In genomic region chr16:13698998-13699397, GRCm38 (mm10) we compare ENCODE assay signal across 18 mouse cellular contexts. TPM values are rescaled to one million over a fixed set of nuclear protein-coding genes. Genes with fewer than 3 reads are reported as not detected.
DNase-seq lines count a peak whose midpoint lies in the region; ATAC-seq and TF ChIP-seq lines count a peak whose summit lies in the region.
"Had no signal": no experiment of that assay in that cellular context is flagged by ENCODE, and none has a peak within 500 bp of the region (broad histone marks: within the 10 kb centered on the region; RNA-seq: fewer than 3 reads in every experiment).

No protein-coding gene starts in this region.

- ATAC-seq in hindbrain, postnatal 0 days, result no peak
- no peak for ATAC-seq in midbrain, postnatal 0 days (ENCODE audit: low FRiP score)
- ATAC-seq in midbrain, embryonic 14.5 days (ENCODE audit: low FRiP score, low TSS enrichment), result no peak
- no peak for ATAC-seq in Patski
- ATAC-seq in stomach, postnatal 0 days (ENCODE audit: low FRiP score, low TSS enrichment), result no peak
- no peak for ATAC-seq in forebrain, embryonic 13.5 days
- ATAC-seq: midbrain, embryonic 15.5 days had no signal

- H3K9ac ChIP-seq in hindbrain, postnatal 0 days (replicated peaks; ENCODE audit: low read length), result no peak overlapping the region
- H3K9ac ChIP-seq in midbrain, postnatal 0 days (replicated peaks; ENCODE audit: low read length, poor library complexity, severe bottlenecking), result no peak overlapping the region
- no peak overlapping the region for H3K9ac ChIP-seq in midbrain, embryonic 14.5 days (replicated peaks; ENCODE audit: low read length)
- H3K9ac ChIP-seq in stomach, postnatal 0 days (ENCODE audit: low read length), result no peak overlapping the region
- no peak overlapping the region for H3K9ac ChIP-seq in forebrain, embryonic 13.5 days
- H3K9ac ChIP-seq: midbrain, embryonic 15.5 days; neural tube, embryonic 15.5 days had no signal

- no peak for DNase-seq in hindbrain, postnatal 0 days (ENCODE audit: low spot score)
- DNase-seq in hindbrain, embryonic 10.5 days (ENCODE audit: low spot score), result no peak
- peak; percentile 9 for DNase-seq in midbrain, postnatal 0 days (ENCODE audit: low spot score)
- DNase-seq in midbrain, embryonic 14.5 days, result no peak
- DNase-seq in Patski (ENCODE audit: low read depth, low spot score), result no peak
- DNase-seq in stomach, postnatal 0 days (ENCODE audit: low spot score), result no peak
- no peak for DNase-seq in right cerebral cortex, postnatal 36 days (ENCODE audit: low spot score in 2 of 2)
- DNase-seq: adrenal gland, adult 2 months; heart, adult 11 months; heart, postnatal 10 days; kidney, adult 11 months; right cerebral cortex, postnatal 4 days had no signal

- no peaks in the 10 kb centered on the region for H3K4me1 ChIP-seq in hindbrain, postnatal 0 days (ENCODE audit: insufficient read depth, low read length)
- H3K4me1 ChIP-seq in hindbrain, embryonic 10.5 days (replicated peaks), result no peaks in the 10 kb centered on the region
- H3K4me1 ChIP-seq in midbrain, postnatal 0 days (ENCODE audit: insufficient read depth, low read length), result no peaks in the 10 kb centered on the region
- no peaks in the 10 kb centered on the region for H3K4me1 ChIP-seq in midbrain, embryonic 14.5 days (ENCODE audit: control insufficient read depth, insufficient read depth, low read length)
- H3K4me1 ChIP-seq in stomach, postnatal 0 days (replicated peaks; ENCODE audit: control insufficient read depth, insufficient read depth), result no peaks in the 10 kb centered on the region
- H3K4me1 ChIP-seq in forebrain, embryonic 13.5 days, result no peaks in the 10 kb centered on the region
- H3K4me1 ChIP-seq: midbrain, embryonic 15.5 days; neural tube, embryonic 15.5 days had no signal

- in situ Hi-C loops in Patski (cut with MboI; ENCODE audit: low pct_unique_long_range_greater_than_20kb), result no loop called here

- POLR2A ChIA-PET in Patski (lab: Charles Lee), result no interaction called here

- H3K27ac ChIP-seq in hindbrain, postnatal 0 days, result no peak overlapping the region
- no peak overlapping the region for H3K27ac ChIP-seq in hindbrain, embryonic 10.5 days
- no peak overlapping the region for H3K27ac ChIP-seq in midbrain, postnatal 0 days (ENCODE audit: low read depth, low read length)
- H3K27ac ChIP-seq in midbrain, embryonic 14.5 days (replicated peaks; ENCODE audit: low read depth, low read length), result no peak overlapping the region
- H3K27ac ChIP-seq in stomach, postnatal 0 days (replicated peaks), result no peak overlapping the region
- H3K27ac ChIP-seq in forebrain, embryonic 13.5 days, result no peak overlapping the region
- H3K27ac ChIP-seq: midbrain, embryonic 15.5 days; neural tube, embryonic 15.5 days had no signal

- TF ChIP-seq CTCF in hindbrain, postnatal 0 days (IDR thresholded peaks at IDR 0.05; ENCODE audit: low read depth), result peak; percentile 49
- TF ChIP-seq CTCF in midbrain, postnatal 0 days (IDR thresholded peaks at IDR 0.05), result peak; percentile 47
- peak; percentile 76 for TF ChIP-seq CTCF in Patski (IDR thresholded peaks at IDR 0.05)
- TF ChIP-seq CTCF in stomach, postnatal 0 days (IDR thresholded peaks at IDR 0.05; ENCODE audit: low read depth), result peak; percentile 62

- no peak for TF ChIP-seq EP300 in stomach, postnatal 0 days (optimal IDR thresholded peaks at IDR 0.05)

- no peaks in the 10 kb centered on the region for H3K9me3 ChIP-seq in hindbrain, postnatal 0 days (ENCODE audit: low read length)
- H3K9me3 ChIP-seq in hindbrain, embryonic 10.5 days, result no peaks in the 10 kb centered on the region
- H3K9me3 ChIP-seq in midbrain, postnatal 0 days (ENCODE audit: low read length), result no peaks in the 10 kb centered on the region
- H3K9me3 ChIP-seq in midbrain, embryonic 14.5 days (ENCODE audit: control insufficient read depth, low read length), result no peaks in the 10 kb centered on the region
- no peaks in the 10 kb centered on the region for H3K9me3 ChIP-seq in stomach, postnatal 0 days (ENCODE audit: control insufficient read depth, low read length)
- no peaks in the 10 kb centered on the region for H3K9me3 ChIP-seq in forebrain, embryonic 13.5 days (replicated peaks)
- H3K9me3 ChIP-seq: midbrain, embryonic 15.5 days; neural tube, embryonic 15.5 days had no signal

- CTCF ChIA-PET in Patski (lab: Charles Lee), result interaction anchor here (1.4 kb wide), 1 partner anchor 20 kb away, joined by 3 read pairs; no protein-coding TSS in a partner anchor

- 91% methylated on average over 7 of the region's 7 CpGs for WGBS in hindbrain, postnatal 0 days
- 92% methylated on average over 7 of the region's 7 CpGs for WGBS in hindbrain, embryonic 10.5 days
- 87% methylated on average over 7 of the region's 7 CpGs for WGBS in midbrain, postnatal 0 days
- WGBS in midbrain, embryonic 14.5 days, result 89% methylated on average over 7 of the region's 7 CpGs
- WGBS in stomach, postnatal 0 days, result 91% methylated on average over 7 of the region's 7 CpGs
- 87% methylated on average over 7 of the region's 7 CpGs for WGBS in forebrain, embryonic 13.5 days

- no peaks in the 10 kb centered on the region for H3K27me3 ChIP-seq in hindbrain, postnatal 0 days (ENCODE audit: insufficient read depth, low read length)
- H3K27me3 ChIP-seq in hindbrain, embryonic 10.5 days (ENCODE audit: insufficient read depth, poor library complexity, severe bottlenecking), result no peaks in the 10 kb centered on the region
- H3K27me3 ChIP-seq in midbrain, postnatal 0 days (ENCODE audit: insufficient read depth, low read length), result no peaks in the 10 kb centered on the region
- H3K27me3 ChIP-seq in midbrain, embryonic 14.5 days (ENCODE audit: control insufficient read depth, insufficient read depth, low read length), result no peaks in the 10 kb centered on the region
- no peaks in the 10 kb centered on the region for H3K27me3 ChIP-seq in Patski
- H3K27me3 ChIP-seq in stomach, postnatal 0 days (ENCODE audit: control insufficient read depth, insufficient read depth, low read length), result no peaks in the 10 kb centered on the region
- no peaks in the 10 kb centered on the region for H3K27me3 ChIP-seq in forebrain, embryonic 13.5 days
- H3K27me3 ChIP-seq: midbrain, embryonic 15.5 days; neural tube, embryonic 15.5 days had no signal

- no peak overlapping the region for H3K4me2 ChIP-seq in hindbrain, postnatal 0 days (ENCODE audit: low read depth, low read length)
- no peak overlapping the region for H3K4me2 ChIP-seq in midbrain, postnatal 0 days (ENCODE audit: low read depth, low read length, poor library complexity, severe bottlenecking)
- no peak overlapping the region for H3K4me2 ChIP-seq in midbrain, embryonic 14.5 days (ENCODE audit: low read length)
- no peak overlapping the region for H3K4me2 ChIP-seq in stomach, postnatal 0 days (replicated peaks; ENCODE audit: low read depth)
- no peak overlapping the region for H3K4me2 ChIP-seq in forebrain, embryonic 13.5 days
- H3K4me2 ChIP-seq: midbrain, embryonic 15.5 days; neural tube, embryonic 15.5 days had no signal

- H3K36me3 ChIP-seq in hindbrain, postnatal 0 days (ENCODE audit: insufficient read depth, low read length), result peaks cover 53% of the 10 kb centered on the region
- H3K36me3 ChIP-seq in hindbrain, embryonic 10.5 days, result peaks cover 96% of the 10 kb centered on the region
- peaks cover 45% of the 10 kb centered on the region for H3K36me3 ChIP-seq in midbrain, postnatal 0 days (ENCODE audit: insufficient read depth, low read length)
- peaks cover 84% of the 10 kb centered on the region for H3K36me3 ChIP-seq in midbrain, embryonic 14.5 days (ENCODE audit: control insufficient read depth, insufficient read depth, low read length)
- H3K36me3 ChIP-seq in stomach, postnatal 0 days (ENCODE audit: control insufficient read depth, insufficient read depth, low read length), result peaks cover 20% of the 10 kb centered on the region
- peaks cover 89% of the 10 kb centered on the region for H3K36me3 ChIP-seq in forebrain, embryonic 13.5 days (ENCODE audit: poor library complexity, severe bottlenecking)

- no peak overlapping the region for H3K4me3 ChIP-seq in hindbrain, postnatal 0 days (ENCODE audit: low read length)
- no peak overlapping the region for H3K4me3 ChIP-seq in hindbrain, embryonic 10.5 days
- no peak overlapping the region for H3K4me3 ChIP-seq in midbrain, postnatal 0 days (ENCODE audit: low read depth, low read length)
- no peak overlapping the region for H3K4me3 ChIP-seq in midbrain, embryonic 14.5 days (replicated peaks; ENCODE audit: low read depth, low read length)
- no peak overlapping the region for H3K4me3 ChIP-seq in stomach, postnatal 0 days (ENCODE audit: low read depth, low read length)
- no peak overlapping the region for H3K4me3 ChIP-seq in forebrain, embryonic 13.5 days
- H3K4me3 ChIP-seq: erythroblast, embryonic 14.5 days; midbrain, embryonic 15.5 days; neural tube, embryonic 15.5 days had no signal

RNA-seq across cellular contexts. Expression of gene 3110001I22Rik, which starts 27.3 kb away (rescaled TPM):
- 2.3 and 4.8 TPM in 2 replicates for total RNA-seq in hindbrain, postnatal 0 days (2014; rRNA removed)
- polyA plus RNA-seq in hindbrain, postnatal 0 days (2015; fragmentation: Nextera tagmentation; extraction: Ambion mirVana), result 4.0 and 4.3 TPM in 2 replicates
- polyA plus RNA-seq in hindbrain, embryonic 10.5 days (2016; fragmentation: Nextera tagmentation; extraction: Ambion mirVana), result 8.7 and 10.0 TPM in 2 replicates
- total RNA-seq in midbrain, postnatal 0 days (2014; rRNA removed), result 3.1 and 5.4 TPM in 2 replicates
- polyA plus RNA-seq in midbrain, postnatal 0 days (2015; fragmentation: Nextera tagmentation; extraction: Ambion mirVana), result 3.2 and 4.0 TPM in 2 replicates
- 7.1 and 9.1 TPM in 2 replicates for polyA plus RNA-seq in midbrain, embryonic 14.5 days (2014; fragmentation: Nextera tagmentation; extraction: Ambion mirVana)
- polyA plus RNA-seq in Patski (2021), result 5.5 TPM
- 3.0 and 3.3 TPM in 2 replicates for polyA plus RNA-seq in stomach, postnatal 0 days (2015; fragmentation: Nextera tagmentation; extraction: Ambion mirVana)
- polyA plus RNA-seq in forebrain, embryonic 13.5 days (2015; fragmentation: Nextera tagmentation; extraction: Ambion mirVana), result 9.4 and 9.9 TPM in 2 replicates

RNA-seq across cellular contexts. Expression of gene Bfar, which starts 27.3 kb away (rescaled TPM):
- 31.6 and 40.5 TPM in 2 replicates for total RNA-seq in hindbrain, postnatal 0 days (2014; rRNA removed)
- 38.8 and 38.9 TPM in 2 replicates for polyA plus RNA-seq in hindbrain, postnatal 0 days (2015; fragmentation: Nextera tagmentation; extraction: Ambion mirVana)
- 34.1 and 38.0 TPM in 2 replicates for polyA plus RNA-seq in hindbrain, embryonic 10.5 days (2016; fragmentation: Nextera tagmentation; extraction: Ambion mirVana)
- total RNA-seq in midbrain, postnatal 0 days (2014; rRNA removed), result 37.5 and 38.9 TPM in 2 replicates
- polyA plus RNA-seq in midbrain, postnatal 0 days (2015; fragmentation: Nextera tagmentation; extraction: Ambion mirVana), result 37.1 and 38.3 TPM in 2 replicates
- 50.7 and 53.8 TPM in 2 replicates for polyA plus RNA-seq in midbrain, embryonic 14.5 days (2014; fragmentation: Nextera tagmentation; extraction: Ambion mirVana)
- 56.5 TPM for polyA plus RNA-seq in Patski (2021)
- 21.5 and 22.0 TPM in 2 replicates for polyA plus RNA-seq in stomach, postnatal 0 days (2015; fragmentation: Nextera tagmentation; extraction: Ambion mirVana)
- 44.7 and 50.9 TPM in 2 replicates for polyA plus RNA-seq in forebrain, embryonic 13.5 days (2015; fragmentation: Nextera tagmentation; extraction: Ambion mirVana)

RNA-seq across cellular contexts. Expression of gene Parn, which starts 31.0 kb away (rescaled TPM):
- total RNA-seq in hindbrain, postnatal 0 days (2014; rRNA removed), result 13.2 and 13.3 TPM in 2 replicates
- polyA plus RNA-seq in hindbrain, postnatal 0 days (2015; fragmentation: Nextera tagmentation; extraction: Ambion mirVana), result 31.1 and 32.1 TPM in 2 replicates
- polyA plus RNA-seq in hindbrain, embryonic 10.5 days (2016; fragmentation: Nextera tagmentation; extraction: Ambion mirVana), result 41.2 and 48.3 TPM in 2 replicates
- 11.8 and 14.8 TPM in 2 replicates for total RNA-seq in midbrain, postnatal 0 days (2014; rRNA removed)
- 28.0 and 29.3 TPM in 2 replicates for polyA plus RNA-seq in midbrain, postnatal 0 days (2015; fragmentation: Nextera tagmentation; extraction: Ambion mirVana)
- polyA plus RNA-seq in midbrain, embryonic 14.5 days (2014; fragmentation: Nextera tagmentation; extraction: Ambion mirVana), result 27.2 and 32.9 TPM in 2 replicates
- 34.3 TPM for polyA plus RNA-seq in Patski (2021)
- 23.7 and 24.8 TPM in 2 replicates for polyA plus RNA-seq in stomach, postnatal 0 days (2015; fragmentation: Nextera tagmentation; extraction: Ambion mirVana)
- polyA plus RNA-seq in forebrain, embryonic 13.5 days (2015; fragmentation: Nextera tagmentation; extraction: Ambion mirVana), result 39.5 and 41.3 TPM in 2 replicates

RNA-seq across cellular contexts. Expression of gene Pla2g10, which starts 31.8 kb away (rescaled TPM):
- total RNA-seq in hindbrain, postnatal 0 days (2014; rRNA removed), result not detected in 2 replicates
- polyA plus RNA-seq in hindbrain, postnatal 0 days (2015; fragmentation: Nextera tagmentation; extraction: Ambion mirVana), result 0.19 TPM in 1 of 2 replicates, not detected in the other
- 0.27 and 0.51 TPM in 2 replicates for polyA plus RNA-seq in hindbrain, embryonic 10.5 days (2016; fragmentation: Nextera tagmentation; extraction: Ambion mirVana)
- total RNA-seq in midbrain, postnatal 0 days (2014; rRNA removed), result not detected in 2 replicates
- polyA plus RNA-seq in midbrain, postnatal 0 days (2015; fragmentation: Nextera tagmentation; extraction: Ambion mirVana), result not detected in 2 replicates
- polyA plus RNA-seq in midbrain, embryonic 14.5 days (2014; fragmentation: Nextera tagmentation; extraction: Ambion mirVana), result 0.31 TPM in 1 of 2 replicates, not detected in the other
- not detected for polyA plus RNA-seq in Patski (2021)
- 142 and 153 TPM in 2 replicates for polyA plus RNA-seq in stomach, postnatal 0 days (2015; fragmentation: Nextera tagmentation; extraction: Ambion mirVana)
- 0.20 and 0.53 TPM in 2 replicates for polyA plus RNA-seq in forebrain, embryonic 13.5 days (2015; fragmentation: Nextera tagmentation; extraction: Ambion mirVana)
- total RNA-seq: adrenal gland, adult 2 months; heart, postnatal 10 days; left cerebral cortex, postnatal 25 days had no signal
- polyA plus RNA-seq: adrenal gland, adult 2 months; cortical plate, adult 2 months; erythroblast, embryonic 14.5 days had no signal
